Mouse (Mus musculus) heart, embryonic 16.5 days (tissue): ENCODE results near the gene Kcnh5. TPM values are rescaled to one million over a fixed set of nuclear protein-coding genes. Genes with fewer than 3 reads are reported as not detected.
A peak's percentile ranks its signal among the peaks of the same experiment; 100 is the strongest.

Experiments
- ATAC-seq: fragments of 200-750 bp; cut with Nextera tagmentation; replicated peaks from 2 replicates; pipeline ENCODE4 v1.8.0; 2017; ENCODE audit warnings: moderate number of reproducible peaks; ENCODE audit not compliant: insufficient read depth, low FRiP score; ENCODE audit errors: extremely low read depth
- H3K27ac ChIP-seq: fragments of 300-500 bp; sonication (generic); 2 replicates; pipeline ENCODE4 v1.5.1; 2014; ENCODE audit warnings: mild to moderate bottlenecking, low read length, control low read depth, moderate library complexity
- H3K27me3 ChIP-seq: fragments of 300-500 bp; sonication (generic); 2 replicates; pipeline ENCODE4 v1.6.1; 2014; ENCODE audit warnings: low read length, mixed read lengths; ENCODE audit not compliant: control insufficient read depth, insufficient read depth
- H3K36me3 ChIP-seq: fragments of 300-500 bp; sonication (generic); 2 replicates; pipeline ENCODE4 v1.6.1; 2014; ENCODE audit not compliant: control insufficient read depth, insufficient read depth
- H3K4me1 ChIP-seq: fragments of 300-500 bp; sonication (generic); 2 replicates; pipeline ENCODE4 v1.6.1; 2014; ENCODE audit warnings: low read length, mixed read lengths; ENCODE audit not compliant: control insufficient read depth, insufficient read depth
- H3K4me2 ChIP-seq: fragments of 300-500 bp; sonication (generic); 2 replicates; pipeline ENCODE4 v1.6.1; 2014; ENCODE audit warnings: low read depth, mild to moderate bottlenecking, control low read depth, low read length
- H3K4me3 ChIP-seq: fragments of 300-500 bp; sonication (generic); 2 replicates; pipeline ENCODE4 v1.5.1; 2014; ENCODE audit warnings: mild to moderate bottlenecking, control low read depth, low read length
- H3K9ac ChIP-seq: fragments of 300-500 bp; sonication (generic); 2 replicates; pipeline ENCODE4 v1.6.1; 2014; ENCODE audit warnings: low read length, control low read depth
- H3K9me3 ChIP-seq: fragments of 300-500 bp; sonication (generic); replicated peaks from 2 replicates; pipeline ENCODE4 v1.6.1; 2016; ENCODE audit warnings: low read length; ENCODE audit not compliant: control insufficient read depth
- WGBS: fragments of 180-500 bp; shearing (Covaris S2); extraction: QIAGEN DNeasy Blood & Tissue Kit; methylation state at CpG from one replicate; pipeline ENCODE4 v1.1.7; 2014; 5-methylcytosine and 5-hydroxymethylcytosine counted together
- polyA plus RNA-seq: library from polyadenylated mRNA; unstranded; fragments of >200 nt; fragmentation: Nextera tagmentation; extraction: Ambion mirVana; gene quantifications from 2 replicates; pipeline ENCODE4 v1.2.1, GENCODE M21; 2015

Kcnh5 gene
- polyA plus RNA-seq, result not detected in 2 replicates

DNA sequence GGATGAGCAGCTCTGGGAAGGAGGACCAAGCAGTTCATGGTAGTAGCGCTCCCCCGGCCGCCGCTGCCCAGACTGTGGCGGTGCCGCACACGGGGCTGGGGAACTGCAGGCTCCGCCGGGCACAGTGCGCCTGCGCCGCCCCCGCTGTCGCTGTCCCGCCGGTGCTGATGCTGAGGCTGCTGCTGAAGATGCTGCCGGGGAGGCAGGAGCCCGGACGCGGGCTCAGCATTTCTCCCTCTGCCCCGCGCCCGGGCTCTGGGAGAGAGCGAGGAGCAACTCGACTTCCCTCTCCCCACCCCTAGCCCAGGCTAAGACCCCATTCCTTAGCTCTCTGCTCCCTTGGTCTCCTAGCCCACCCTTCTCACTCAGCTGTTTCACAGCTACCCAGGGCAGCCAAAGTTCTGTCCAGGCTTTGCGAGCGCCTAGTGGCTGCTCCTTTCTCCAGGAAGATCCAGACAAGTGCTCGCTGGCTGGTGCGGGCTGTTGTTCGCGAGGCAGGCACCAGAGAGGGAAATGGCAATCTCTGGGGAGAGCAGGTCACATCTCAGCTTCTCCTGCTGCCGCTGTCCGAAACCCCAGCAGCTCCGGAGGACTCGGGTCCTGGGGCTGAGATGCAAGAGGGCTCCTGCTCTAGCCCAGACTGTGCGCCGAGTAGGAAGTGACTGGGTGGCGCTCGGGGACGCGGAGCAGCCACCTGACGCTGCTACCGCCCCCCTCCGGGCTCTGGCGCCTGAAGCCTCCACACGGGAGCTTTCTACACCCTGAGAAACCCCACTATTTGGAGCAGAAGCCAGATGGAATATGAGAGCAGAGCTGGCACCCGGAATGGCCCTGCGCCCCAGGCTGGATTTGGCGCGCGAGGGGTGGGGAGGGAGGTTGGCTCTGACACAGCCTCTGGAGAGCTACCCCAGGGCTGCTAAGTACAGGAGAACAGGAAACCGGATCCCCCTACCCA, at the start of gene Kcnh5:
Gene Kcnh5 (minus strand): TSS at position 642 of the 955 bp plus-strand sequence.
- no peak within 1 kb of the TSS for H3K27ac ChIP-seq
- H3K9me3 ChIP-seq, result no peaks in the 10 kb centered on the region
- peak within 1 kb of the TSS; percentile 41 for H3K4me3 ChIP-seq
- peak within 1 kb of the TSS; percentile 60 for H3K4me2 ChIP-seq
- no peaks in the 10 kb centered on the region for H3K36me3 ChIP-seq
- ATAC-seq, result 0 out of 2 replicates have a peak, but pooled peaks have one; percentile 23
- peaks cover 9% of the 10 kb centered on the region for H3K4me1 ChIP-seq
- H3K9ac ChIP-seq, result no peak within 1 kb of the TSS
- H3K27me3 ChIP-seq, result peaks cover 49% of the 10 kb centered on the region
- 1% methylated on average over 52 of the region's 52 CpGs for WGBS

DNA sequence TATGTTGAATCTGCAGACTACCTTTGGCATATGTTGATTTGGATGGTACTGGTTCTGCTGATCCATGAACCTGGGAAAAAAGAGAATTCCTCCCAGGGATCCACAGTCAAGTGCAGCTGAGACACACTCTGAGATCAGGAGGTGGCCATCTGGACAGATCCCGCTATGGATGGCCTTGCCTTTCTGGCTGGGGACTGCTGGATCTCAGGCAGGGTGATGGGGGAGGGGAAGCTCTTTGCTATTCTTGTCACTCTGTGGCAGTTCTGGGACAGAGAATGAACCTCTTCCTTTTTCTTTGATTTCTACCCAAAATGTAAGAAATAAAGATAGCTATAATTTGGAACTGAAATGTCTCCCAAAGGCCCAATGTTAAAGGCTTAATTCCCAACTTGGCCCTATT, 46.8 kb upstream of the Kcnh5 start:
- WGBS, result 50% methylated on average over 1 of the region's 1 CpGs
- Histone ChIP-seq H3K27me3 (no peaks in the 10 kb centered on the region), H3K36me3 (no peaks in the 10 kb centered on the region), H3K4me1 (no peaks in the 10 kb centered on the region), H3K27ac (no peak overlapping the region), H3K4me2 (no peak overlapping the region), H3K9ac (no peak overlapping the region), H3K4me3 (no peak overlapping the region), H3K9me3 (peaks cover 7% of the 10 kb centered on the region)
- no peak for ATAC-seq

DNA sequence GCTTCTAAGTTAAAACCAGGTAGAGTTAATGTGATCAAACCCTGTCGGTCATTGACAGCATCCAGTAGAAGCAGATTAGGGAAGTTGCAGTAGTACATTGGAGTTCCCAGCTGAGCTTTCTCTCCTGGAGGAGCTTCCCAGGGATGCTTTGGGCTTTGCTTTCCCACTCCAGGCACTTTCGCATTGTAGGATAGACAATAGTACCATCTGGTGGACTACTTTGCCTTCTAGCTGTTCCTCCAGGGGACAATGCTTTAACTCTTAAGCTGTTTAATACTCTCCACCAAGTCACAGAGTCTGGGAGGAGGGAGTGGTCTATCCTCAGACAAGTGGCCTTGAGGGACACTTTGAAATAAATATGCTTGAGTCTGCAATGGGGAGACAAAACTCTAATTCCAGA, 12.3 kb upstream of the Kcnh5 start:
- H3K4me1 ChIP-seq, result no peaks in the 10 kb centered on the region
- H3K9me3 ChIP-seq, result no peaks in the 10 kb centered on the region
- no peak overlapping the region for H3K4me3 ChIP-seq
- no peak overlapping the region for H3K9ac ChIP-seq
- H3K27ac ChIP-seq, result no peak overlapping the region
- ATAC-seq, result no peak
- 66% methylated on average over 2 of the region's 2 CpGs for WGBS
- no peak overlapping the region for H3K4me2 ChIP-seq
- no peaks in the 10 kb centered on the region for H3K36me3 ChIP-seq
- H3K27me3 ChIP-seq, result no peaks in the 10 kb centered on the region

DNA sequence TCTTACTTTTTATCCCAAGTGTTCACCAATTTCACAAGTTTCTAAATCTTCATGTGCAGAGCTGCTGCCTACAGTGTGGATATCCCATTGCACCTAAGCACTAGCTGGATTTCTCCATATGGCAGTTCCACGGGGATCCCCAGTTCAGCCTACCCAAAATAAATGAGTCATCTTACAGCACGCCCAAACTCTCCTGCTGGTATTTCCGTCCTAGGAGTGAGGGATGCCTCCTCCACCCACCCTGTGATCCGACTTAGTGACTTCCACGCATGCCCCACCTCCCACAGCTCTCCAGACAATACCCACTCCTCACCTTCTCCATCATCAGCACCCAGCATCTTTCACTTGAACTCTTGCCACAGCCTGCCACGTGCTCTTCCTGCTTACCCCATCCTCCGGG, 5.5 kb upstream of the Kcnh5 start:
- no peak for ATAC-seq
- no peak overlapping the region for H3K9ac ChIP-seq
- no peaks in the 10 kb centered on the region for H3K36me3 ChIP-seq
- no peak overlapping the region for H3K4me2 ChIP-seq
- H3K27me3 ChIP-seq, result peaks cover 20% of the 10 kb centered on the region
- WGBS, result 61% methylated on average over 7 of the region's 7 CpGs
- H3K4me1 ChIP-seq, result no peaks in the 10 kb centered on the region
- no peak overlapping the region for H3K27ac ChIP-seq
- H3K4me3 ChIP-seq, result no peak overlapping the region
- no peaks in the 10 kb centered on the region for H3K9me3 ChIP-seq

DNA sequence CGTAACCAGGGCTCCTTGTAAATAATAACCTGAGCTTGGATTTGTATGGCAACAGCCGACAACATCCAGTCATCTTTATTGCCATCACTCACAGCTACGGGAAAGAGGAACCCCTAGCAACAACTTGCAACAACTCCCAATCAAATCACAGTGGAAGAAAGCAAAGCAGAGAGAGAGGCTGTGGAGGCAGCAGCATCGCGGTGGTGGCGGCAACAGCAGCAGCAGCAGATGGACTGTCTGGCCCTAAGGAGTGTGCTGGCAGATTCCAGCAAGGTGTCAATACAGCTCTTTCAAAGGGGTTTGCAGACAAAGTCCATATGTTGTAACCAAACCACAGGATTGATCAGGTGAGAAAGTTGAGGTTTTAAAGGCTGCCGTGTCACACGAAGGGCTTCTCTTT, 2.4 kb upstream of the Kcnh5 start:
- no peak overlapping the region for H3K27ac ChIP-seq
- peaks cover 9% of the 10 kb centered on the region for H3K4me1 ChIP-seq
- no peak overlapping the region for H3K4me3 ChIP-seq
- no peaks in the 10 kb centered on the region for H3K36me3 ChIP-seq
- no peak overlapping the region for H3K4me2 ChIP-seq
- H3K27me3 ChIP-seq, result peaks cover 46% of the 10 kb centered on the region
- 35% methylated on average over 8 of the region's 8 CpGs for WGBS
- no peak for ATAC-seq
- no peaks in the 10 kb centered on the region for H3K9me3 ChIP-seq
- no peak overlapping the region for H3K9ac ChIP-seq

DNA sequence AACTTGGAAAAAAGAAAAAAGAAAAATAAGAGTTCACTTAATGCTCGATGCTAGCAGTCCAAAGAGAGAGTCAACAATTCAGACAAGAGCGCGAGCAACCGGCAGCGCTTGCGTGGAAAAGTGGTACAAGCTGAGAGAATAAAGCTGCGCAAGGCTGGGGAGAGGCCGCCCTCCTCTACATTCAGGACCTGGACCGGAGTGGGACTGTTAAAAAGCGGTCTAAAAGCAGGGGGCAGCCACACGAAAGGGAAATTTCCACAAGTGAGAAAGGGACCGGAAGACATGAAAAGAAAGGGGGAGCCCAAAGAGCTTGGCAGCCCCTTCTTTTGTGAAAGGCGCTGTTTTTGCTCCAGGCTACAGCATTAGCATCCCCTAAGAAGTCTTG, 506 bp upstream of the Kcnh5 start:
- no peak overlapping the region for H3K9ac ChIP-seq
- H3K27me3 ChIP-seq, result peaks cover 49% of the 10 kb centered on the region
- H3K4me3 ChIP-seq, result peak overlapping the region; percentile 41
- 4% methylated on average over 13 of the region's 13 CpGs for WGBS
- H3K27ac ChIP-seq, result no peak overlapping the region
- peaks cover 9% of the 10 kb centered on the region for H3K4me1 ChIP-seq
- ATAC-seq, result no peak
- no peaks in the 10 kb centered on the region for H3K9me3 ChIP-seq
- peak overlapping the region; percentile 60 for H3K4me2 ChIP-seq
- H3K36me3 ChIP-seq, result no peaks in the 10 kb centered on the region

DNA sequence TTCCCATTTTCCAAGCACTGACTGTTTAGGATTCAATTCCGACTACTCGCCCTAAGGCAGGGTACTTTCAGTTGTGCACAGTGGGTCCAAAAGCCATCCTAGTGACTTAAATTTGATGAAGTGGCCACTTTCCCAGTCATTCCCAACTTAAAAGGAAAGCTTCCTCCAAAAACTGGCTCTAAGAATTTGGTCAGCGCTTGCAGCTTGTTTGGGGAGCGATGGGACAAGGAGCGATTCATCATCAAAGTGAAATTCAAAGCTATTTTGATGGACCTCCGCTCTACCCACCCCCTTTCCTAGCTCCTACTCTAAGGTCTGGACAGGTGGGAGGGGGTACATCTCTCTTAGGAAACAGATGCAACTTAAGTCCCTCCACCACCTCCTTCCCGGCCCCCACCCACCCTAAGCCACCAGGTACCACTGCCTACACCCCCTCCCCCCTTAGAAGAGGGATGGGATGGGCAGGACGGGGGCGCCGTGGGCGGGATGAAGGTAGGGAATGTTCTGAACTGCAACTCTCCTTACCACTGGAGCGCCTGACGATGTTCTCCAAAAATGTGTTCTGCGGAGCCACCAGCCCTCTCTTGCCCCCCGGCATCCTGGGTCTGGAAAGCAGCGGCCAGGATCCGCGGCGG, 1.1 kb downstream of the Kcnh5 start:
- no peak overlapping the region for H3K9ac ChIP-seq
- H3K27me3 ChIP-seq, result peaks cover 49% of the 10 kb centered on the region
- H3K4me3 ChIP-seq, result peak overlapping the region; percentile 41
- H3K9me3 ChIP-seq, result no peaks in the 10 kb centered on the region
- WGBS, result 5% methylated on average over 19 of the region's 19 CpGs
- H3K4me1 ChIP-seq, result peaks cover 9% of the 10 kb centered on the region
- ATAC-seq, result no peak
- H3K4me2 ChIP-seq, result peak overlapping the region; percentile 60
- no peak overlapping the region for H3K27ac ChIP-seq
- H3K36me3 ChIP-seq, result no peaks in the 10 kb centered on the region

DNA sequence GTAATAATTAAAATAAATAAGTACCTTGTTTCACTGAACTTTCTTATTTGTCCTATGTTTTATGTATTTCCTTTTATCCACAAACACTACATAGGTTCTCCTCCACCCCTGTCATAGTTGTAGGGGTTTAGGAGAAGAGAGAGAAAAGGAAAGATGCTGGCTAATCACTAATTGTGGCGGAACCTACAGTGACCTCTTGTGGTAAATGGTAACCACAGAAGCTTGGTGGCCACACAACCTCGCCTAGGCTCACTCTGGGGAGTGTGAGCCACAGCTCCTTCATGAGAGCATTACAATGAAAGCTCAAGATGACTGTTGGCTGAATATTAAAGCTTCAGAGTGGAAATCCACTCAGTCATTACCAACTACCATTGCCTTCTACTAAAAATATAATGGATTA, 6.2 kb downstream of the Kcnh5 start:
- WGBS, result 22% methylated on average over 2 of the region's 2 CpGs
- Histone ChIP-seq H3K27me3 (peaks cover 15% of the 10 kb centered on the region), H3K27ac (no peak overlapping the region), H3K4me1 (no peaks in the 10 kb centered on the region), H3K9ac (no peak overlapping the region), H3K4me2 (no peak overlapping the region), H3K36me3 (no peaks in the 10 kb centered on the region), H3K4me3 (no peak overlapping the region), H3K9me3 (no peaks in the 10 kb centered on the region; the same call in 1 of the 2 replicates)
- no peak for ATAC-seq

DNA sequence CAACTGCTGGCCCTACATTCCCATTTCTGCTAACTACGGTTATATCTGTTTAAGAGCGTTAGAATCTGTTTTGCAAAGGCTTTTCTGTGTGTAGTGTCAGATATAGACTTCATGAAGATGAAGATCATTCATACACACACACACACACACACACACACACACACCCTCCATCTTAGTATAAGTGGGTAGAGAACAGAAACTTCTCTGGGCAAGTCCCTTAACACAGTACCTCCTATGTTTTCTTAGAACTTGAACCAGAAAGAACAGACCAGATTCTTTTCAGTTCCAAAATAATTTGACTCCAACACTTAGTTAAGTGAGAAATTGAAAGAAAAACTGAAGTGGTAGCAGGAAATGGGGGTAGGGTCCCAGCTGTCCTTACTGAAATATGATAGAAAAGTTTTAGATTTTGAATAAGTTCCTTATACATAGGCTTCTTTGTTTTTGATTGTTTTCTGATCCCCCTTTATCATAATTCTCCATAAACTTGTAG, 24.0 kb downstream of the Kcnh5 start:
- no peak for ATAC-seq
- H3K4me2 ChIP-seq, result no peak overlapping the region
- no peak overlapping the region for H3K9ac ChIP-seq
- no peak overlapping the region for H3K27ac ChIP-seq
- no peaks in the 10 kb centered on the region for H3K4me1 ChIP-seq
- no peak overlapping the region for H3K4me3 ChIP-seq
- no peaks in the 10 kb centered on the region for H3K9me3 ChIP-seq
- 84% methylated on average over 2 of the region's 2 CpGs for WGBS
- no peaks in the 10 kb centered on the region for H3K27me3 ChIP-seq
- H3K36me3 ChIP-seq, result no peaks in the 10 kb centered on the region
